Mouse (Mus musculus) liver, embryonic 14.5 days (tissue): ENCODE data around the gene Gm49358. TPM values are rescaled to one million over a fixed set of nuclear protein-coding genes. Genes with fewer than 3 reads are reported as not detected.

ENCODE experiments used
- ATAC-seq: fragments of 200-750 bp; cut with Nextera tagmentation; 2 replicates; pipeline ENCODE4 v1.8.0; 2017; ENCODE audit warnings: moderate number of reproducible peaks, mild to moderate bottlenecking, moderate library complexity; ENCODE audit not compliant: insufficient read depth
- DNase-seq, 3 experiments: peaks; one replicate each; pipeline ENCODE4 v3.0.0-alpha.2; 2012 to 2013; ENCODE audit warnings: low read depth in 3 of 3, low spot score in 3 of 3
- H3K27ac ChIP-seq: fragments of 300-500 bp; sonication (generic); 2 replicates; pipeline ENCODE4 v1.5.1; 2014; ENCODE audit warnings: moderate library complexity, mild to moderate bottlenecking, control low read depth, inconsistent platforms
- H3K27me3 ChIP-seq: fragments of 300-500 bp; sonication (generic); 2 replicates; pipeline ENCODE4 v1.6.1; 2014; ENCODE audit warnings: mild to moderate bottlenecking, low read length, moderate library complexity; ENCODE audit not compliant: control insufficient read depth, insufficient read depth
- H3K36me3 ChIP-seq: fragments of 300-500 bp; sonication (generic); replicated peaks from 2 replicates; pipeline ENCODE4 v1.6.1; 2014; ENCODE audit warnings: low read depth; ENCODE audit not compliant: control insufficient read depth, insufficient read depth
- H3K4me1 ChIP-seq, 2 experiments: fragments of 200-500 bp in 1 of 2; fragments of 300-500 bp in 1 of 2; sonication (generic) in 1 of 2; replicated peaks; 2 replicates each; pipeline ENCODE4 v1.6.1; 2012 to 2014; ENCODE audit warnings: antibody characterized with exemption in 1 of 2, inconsistent platforms in 1 of 2, low read length in 1 of 2; ENCODE audit not compliant: control insufficient read depth in 2 of 2, insufficient read depth in 2 of 2
- H3K4me2 ChIP-seq: fragments of 300-500 bp; sonication (generic); 2 replicates; pipeline ENCODE4 v1.6.1; 2014; ENCODE audit warnings: low read depth, mild to moderate bottlenecking, control low read depth, moderate library complexity
- H3K4me3 ChIP-seq, 2 experiments: fragments of 200-500 bp in 1 of 2; fragments of 300-500 bp in 1 of 2; sonication (generic) in 1 of 2; 2 replicates each; pipeline ENCODE4 v1.5.1; 2012 to 2014; ENCODE audit warnings: low read depth in 2 of 2, low read length in 2 of 2, mild to moderate bottlenecking in 2 of 2, control low read depth in 1 of 2, inconsistent platforms in 1 of 2, moderate library complexity in 1 of 2; ENCODE audit not compliant: insufficient read depth in 1 of 2
- H3K9ac ChIP-seq: fragments of 300-500 bp; sonication (generic); replicated peaks from 2 replicates; pipeline ENCODE4 v1.6.1; 2014; ENCODE audit warnings: mild to moderate bottlenecking, control low read depth, moderate library complexity
- H3K9me3 ChIP-seq: fragments of 300-500 bp; sonication (generic); 2 replicates; pipeline ENCODE4 v1.6.1; 2016; ENCODE audit warnings: low read length, mixed read lengths; ENCODE audit not compliant: control insufficient read depth
- CTCF ChIP-seq: IDR thresholded peaks from 2 replicates; pipeline ENCODE4 v1.5.1; 2016; ENCODE audit warnings: antibody characterized with exemption, low read depth, control low read depth
- EP300 ChIP-seq: IDR thresholded peaks from 2 replicates; pipeline ENCODE4 v1.6.1; 2016; ENCODE audit warnings: antibody characterized with exemption, low read depth
- WGBS: fragments of 180-500 bp; shearing (Covaris S2); extraction: QIAGEN DNeasy Blood & Tissue Kit; methylation state at CpG from one replicate; pipeline ENCODE4 v1.1.7; 2014; ENCODE audit not compliant: insufficient replicate concordance; 5-methylcytosine and 5-hydroxymethylcytosine counted together
- polyA plus RNA-seq, 2 experiments: library from polyadenylated mRNA; depleted of rRNA in 1 of 2; stranded (reverse) in 1 of 2; unstranded in 1 of 2; fragments of >200 nt; fragmentation: Nextera tagmentation in 1 of 2; extraction: Ambion mirVana in 1 of 2; gene quantifications; 2 replicates each; pipeline versions ENCODE4 v1.2.1 to v1.2.3; 2012 to 2014

Gene Gm49358
- polyA plus RNA-seq, 2 experiments, result not detected

DNA sequence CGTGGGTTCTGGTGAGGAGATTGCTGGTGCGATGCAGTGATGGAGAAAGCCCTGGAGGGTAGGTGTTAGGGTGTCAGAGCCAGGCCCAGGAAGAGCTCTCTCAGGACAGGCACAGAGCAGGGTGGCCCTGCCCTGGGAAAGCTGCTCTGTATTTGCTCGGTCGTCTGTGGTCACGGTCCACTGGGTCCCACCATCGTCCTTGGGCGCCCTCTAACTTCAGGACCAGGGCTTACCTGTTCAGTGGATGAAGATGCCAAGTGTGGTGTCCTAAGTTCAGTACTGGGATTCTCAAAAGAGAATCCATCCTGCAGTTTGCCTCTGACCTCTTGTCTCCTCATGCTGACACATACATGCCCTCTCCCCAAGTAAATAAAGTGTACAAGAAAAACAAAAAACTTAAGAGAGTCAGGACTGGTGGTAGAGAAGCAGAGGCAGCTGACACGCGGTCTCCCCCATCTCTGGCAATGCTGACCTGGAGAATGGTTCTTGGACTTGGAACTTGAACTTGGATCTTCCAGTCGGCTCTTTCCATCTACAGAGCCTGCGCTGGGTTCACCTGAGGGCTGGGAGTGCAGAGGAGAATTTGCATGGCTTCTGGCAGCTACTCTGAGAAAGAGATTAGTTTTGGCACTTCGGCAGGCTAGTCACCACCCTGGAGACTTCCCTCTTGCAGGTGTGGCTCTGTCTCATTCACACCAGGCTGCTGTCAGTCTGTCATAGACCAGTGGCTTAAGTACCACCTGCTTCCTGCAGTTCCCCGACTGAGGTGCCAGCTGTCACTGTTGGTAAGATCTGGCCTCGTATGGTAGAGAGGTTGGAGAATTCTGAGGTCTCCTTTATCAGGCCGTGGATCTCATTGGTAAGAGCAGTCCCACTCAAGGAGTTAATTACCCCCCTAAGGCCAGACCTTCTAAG is 64.7 kb downstream of the Gm49358 start:
- WGBS, result 79% methylated on average over 15 of the region's 15 CpGs
- Histone ChIP-seq H3K27me3 (no peaks in the 10 kb centered on the region), H3K4me2 (no peak overlapping the region), H3K4me1 (no peaks in the 10 kb centered on the region), H3K36me3 (no peaks in the 10 kb centered on the region), H3K4me3 (no peak overlapping the region), H3K27ac (no peak overlapping the region), H3K9ac (no peak overlapping the region), H3K9me3 (no peaks in the 10 kb centered on the region)
- DNase-seq (no peak), ATAC-seq (no peak)
- TF ChIP-seq CTCF, result no peak
- no peak for TF ChIP-seq EP300

- WGBS, result 68% methylated on average over 2 of the region's 2 CpGs
- ATAC-seq, result no peak
- Histone ChIP-seq H3K4me2 (no peak overlapping the region), H3K9me3 (no peaks in the 10 kb centered on the region), H3K27me3 (no peaks in the 10 kb centered on the region), H3K4me3 (no peak overlapping the region), H3K36me3 (no peaks in the 10 kb centered on the region), H3K4me1 (no peaks in the 10 kb centered on the region), H3K9ac (no peak overlapping the region), H3K27ac (no peak overlapping the region)
- TF ChIP-seq EP300, result no peak
- peak; percentile 41; the same call in 1 of the 2 replicates for TF ChIP-seq CTCF
- DNase-seq, result no peak
Observed at GRCm38 (mm10) chr10:86829515-86829914, 65.7 kb downstream of the Gm49358 start.

DNA sequence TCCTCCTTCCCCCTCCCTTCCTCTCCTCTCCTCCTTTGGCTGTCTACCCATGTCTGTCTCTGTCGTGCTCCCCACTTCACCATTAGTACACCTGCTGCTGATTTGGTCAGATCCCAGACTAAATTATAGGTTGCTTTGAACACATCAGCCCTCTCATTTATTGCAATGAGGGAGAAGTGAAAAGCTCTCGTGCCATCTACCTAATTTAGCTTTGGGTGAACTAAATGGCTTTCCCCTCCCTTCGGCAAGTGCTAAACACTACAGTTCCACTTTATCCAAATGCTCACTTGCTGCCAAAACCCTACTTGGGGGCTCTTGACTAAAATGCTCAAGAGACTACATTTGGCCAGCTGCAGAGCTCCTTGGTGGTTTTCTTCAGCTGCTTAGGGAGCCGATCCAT is 73.0 kb downstream of the Gm49358 start:
- Histone ChIP-seq H3K27me3 (no peaks in the 10 kb centered on the region), H3K9me3 (no peaks in the 10 kb centered on the region), H3K4me3 (no peak overlapping the region), H3K27ac (no peak overlapping the region), H3K4me1 (no peaks in the 10 kb centered on the region), H3K9ac (no peak overlapping the region), H3K36me3 (no peaks in the 10 kb centered on the region), H3K4me2 (no peak overlapping the region)
- DNase-seq (no peak), ATAC-seq (no peak)
- 71% methylated on average over 4 of the region's 4 CpGs for WGBS
- no peak for TF ChIP-seq CTCF
- TF ChIP-seq EP300, result no peak

DNA sequence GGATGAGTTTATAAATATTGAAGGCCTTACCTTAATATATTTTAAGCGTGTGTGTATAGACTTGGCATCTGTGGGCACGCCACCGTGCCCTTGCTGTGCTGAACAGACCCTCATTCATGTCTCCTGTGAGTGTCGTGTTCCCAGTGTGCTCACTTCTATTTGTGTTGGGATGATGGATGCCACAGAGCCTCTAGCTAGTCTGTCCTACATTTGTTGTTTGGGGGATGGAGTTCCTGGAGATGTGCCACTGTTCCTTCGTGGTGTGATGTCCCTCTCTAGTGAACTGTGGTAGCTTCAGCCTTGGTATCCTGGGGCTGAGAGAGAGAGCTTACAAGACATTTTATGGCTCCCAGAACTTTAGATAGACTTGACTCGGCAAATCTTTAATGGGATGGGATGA is 75.1 kb downstream of the Gm49358 start:
- no peak overlapping the region for H3K4me2 ChIP-seq
- H3K36me3 ChIP-seq, result no peaks in the 10 kb centered on the region
- H3K27me3 ChIP-seq, result no peaks in the 10 kb centered on the region; the same call in 1 of the 2 replicates
- no peak for DNase-seq
- no peaks in the 10 kb centered on the region for H3K4me1 ChIP-seq
- H3K9ac ChIP-seq, result no peak overlapping the region
- H3K4me3 ChIP-seq, result no peak overlapping the region
- no peaks in the 10 kb centered on the region for H3K9me3 ChIP-seq
- 80% methylated on average over 6 of the region's 6 CpGs for WGBS
- no peak overlapping the region for H3K27ac ChIP-seq
- ATAC-seq, result no peak
- TF ChIP-seq EP300 (no peak), CTCF (no peak)

GRCm38 (mm10) chr10:86842659-86843058 is 78.9 kb downstream of the Gm49358 start:
- Histone ChIP-seq H3K4me3 (no peak overlapping the region), H3K27me3 (no peaks in the 10 kb centered on the region; the same call in 1 of the 2 replicates), H3K9me3 (no peaks in the 10 kb centered on the region), H3K4me1 (peaks cover 0 to 5% of the 10 kb centered on the region in 2 experiments; a peak in 1 of 4 replicates), H3K9ac (no peak overlapping the region), H3K36me3 (no peaks in the 10 kb centered on the region), H3K4me2 (no peak overlapping the region), H3K27ac (no peak overlapping the region)
- WGBS, result 62% methylated on average over 5 of the region's 5 CpGs
- no peak for ATAC-seq
- DNase-seq, result no peak
- TF ChIP-seq CTCF (no peak), EP300 (no peak)
